Mouse (Mus musculus) thymus, adult 2 months (tissue): ENCODE data around the gene Myom1. TPM values are rescaled to one million over a fixed set of nuclear protein-coding genes. Genes with fewer than 3 reads are reported as not detected.

Source experiments
- DNase-seq: peaks from one replicate; pipeline ENCODE4 v3.0.0; 2021
- H3K27ac ChIP-seq: fragments of 200-500 bp; 2 replicates; pipeline ENCODE4 v1.5.1; 2012; ENCODE audit warnings: low read length, control low read depth; ENCODE audit not compliant: control insufficient read depth, insufficient read depth
- H3K27me3 ChIP-seq: fragments of 200-500 bp; 2 replicates; pipeline ENCODE4 v1.6.1; 2012; ENCODE audit warnings: mild to moderate bottlenecking, low read length, moderate library complexity, mixed read lengths; ENCODE audit not compliant: control insufficient read depth, insufficient read depth
- H3K36me3 ChIP-seq: fragments of 200-500 bp; 2 replicates; pipeline ENCODE4 v1.6.1; 2012; ENCODE audit warnings: mild to moderate bottlenecking, low read length, moderate library complexity; ENCODE audit not compliant: control insufficient read depth, insufficient read depth
- H3K4me1 ChIP-seq: fragments of 200-500 bp; replicated peaks from 2 replicates; pipeline ENCODE4 v1.6.1; 2012; ENCODE audit warnings: low read length; ENCODE audit not compliant: control insufficient read depth, insufficient read depth
- H3K4me3 ChIP-seq: fragments of 200-500 bp; 2 replicates; pipeline ENCODE4 v1.5.1; 2012; ENCODE audit warnings: mild to moderate bottlenecking, low read length, control low read depth, moderate library complexity; ENCODE audit not compliant: control insufficient read depth, insufficient read depth
- CTCF ChIP-seq: fragments of 200-500 bp; IDR thresholded peaks from 2 replicates; pipeline ENCODE4 v1.5.1; 2012; ENCODE audit warnings: mild to moderate bottlenecking, control low read depth, low read length, moderate library complexity, borderline replicate concordance; ENCODE audit not compliant: control insufficient read depth, poor library complexity, insufficient read depth; ENCODE audit errors: extremely low read depth
- POLR2A ChIP-seq: fragments of 200-500 bp; IDR thresholded peaks from 2 replicates; pipeline ENCODE4 v1.6.1; 2012; ENCODE audit warnings: mild to moderate bottlenecking, low read length, control low read depth, moderate library complexity; ENCODE audit not compliant: control insufficient read depth, poor library complexity, insufficient read depth; ENCODE audit errors: extremely low read depth
- WGBS: fragments of 180-500 bp; shearing (Covaris S2); methylation state at CpG from one replicate; pipeline ENCODE4 v1.1.7; 2018; 5-methylcytosine and 5-hydroxymethylcytosine counted together
- polyA plus RNA-seq: library from polyadenylated mRNA; depleted of rRNA; stranded (reverse); fragments of >200 nt; gene quantifications from 2 replicates; pipeline ENCODE4 v1.2.3, GENCODE M21; 2012

Gene Myom1
- polyA plus RNA-seq, 1 experiment = 6.8 TPM

DNA sequence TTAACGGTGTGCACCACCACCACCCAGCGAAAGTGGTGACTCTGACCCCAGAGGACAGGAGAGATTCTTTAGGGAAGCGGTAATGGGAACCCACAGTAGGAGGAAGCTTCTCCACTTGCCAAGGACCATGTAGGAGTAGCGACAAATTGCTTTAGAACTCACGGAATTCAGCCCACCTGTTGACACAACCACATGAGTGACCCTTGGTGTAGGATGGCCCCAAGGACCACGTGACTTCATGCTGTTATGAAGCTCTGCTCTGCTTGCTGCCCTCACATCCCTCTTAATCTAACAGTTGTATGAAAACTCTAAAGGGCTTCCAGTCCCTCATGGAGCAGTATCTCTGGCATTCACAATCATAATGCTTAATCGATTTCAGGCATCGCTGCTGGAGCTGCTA is 46.9 kb downstream of the Myom1 start:
- no peak for TF ChIP-seq POLR2A
- no peak for TF ChIP-seq CTCF
- no peaks in the 10 kb centered on the region for H3K4me1 ChIP-seq
- H3K27me3 ChIP-seq = no peaks in the 10 kb centered on the region
- H3K4me3 ChIP-seq = no peak overlapping the region
- no peak overlapping the region for H3K27ac ChIP-seq
- no peak for DNase-seq
- no peaks in the 10 kb centered on the region for H3K36me3 ChIP-seq
- WGBS = 95% methylated on average over 8 of the region's 8 CpGs

DNA sequence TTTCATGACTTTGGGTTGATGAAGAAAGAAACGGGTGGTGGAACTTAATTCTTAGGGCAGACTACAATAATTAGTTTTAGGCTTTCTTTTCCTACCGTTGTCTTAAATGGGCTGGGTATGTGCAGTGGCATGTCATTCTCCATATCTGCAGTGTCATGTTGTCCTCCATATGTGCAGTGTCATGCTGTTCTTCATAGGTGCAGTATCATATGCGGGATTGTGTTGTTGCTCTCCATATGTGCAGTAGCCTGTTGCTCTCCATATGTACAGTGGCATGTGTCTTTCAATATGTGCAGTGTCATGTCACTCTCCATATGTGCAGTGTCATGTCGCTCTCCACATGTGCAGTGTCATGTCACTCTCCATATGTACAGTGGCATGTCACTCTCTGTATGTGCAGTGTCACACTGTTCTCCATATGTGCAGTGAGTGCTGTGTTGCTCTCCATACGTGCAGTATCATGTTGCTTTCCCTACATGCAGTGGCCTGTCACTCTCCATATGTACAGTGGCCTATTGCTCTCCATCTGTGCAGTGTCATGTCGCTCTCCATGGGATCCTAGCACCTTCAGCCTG is 50.8 kb downstream of the Myom1 start:
- H3K4me1 ChIP-seq = no peaks in the 10 kb centered on the region
- H3K4me3 ChIP-seq = no peak overlapping the region
- TF ChIP-seq POLR2A = no peak
- no peak for TF ChIP-seq CTCF
- DNase-seq = no peak
- H3K27ac ChIP-seq = no peak overlapping the region
- no peaks in the 10 kb centered on the region for H3K36me3 ChIP-seq
- no peaks in the 10 kb centered on the region for H3K27me3 ChIP-seq
- WGBS = 96% methylated on average over 6 of the region's 6 CpGs

DNA sequence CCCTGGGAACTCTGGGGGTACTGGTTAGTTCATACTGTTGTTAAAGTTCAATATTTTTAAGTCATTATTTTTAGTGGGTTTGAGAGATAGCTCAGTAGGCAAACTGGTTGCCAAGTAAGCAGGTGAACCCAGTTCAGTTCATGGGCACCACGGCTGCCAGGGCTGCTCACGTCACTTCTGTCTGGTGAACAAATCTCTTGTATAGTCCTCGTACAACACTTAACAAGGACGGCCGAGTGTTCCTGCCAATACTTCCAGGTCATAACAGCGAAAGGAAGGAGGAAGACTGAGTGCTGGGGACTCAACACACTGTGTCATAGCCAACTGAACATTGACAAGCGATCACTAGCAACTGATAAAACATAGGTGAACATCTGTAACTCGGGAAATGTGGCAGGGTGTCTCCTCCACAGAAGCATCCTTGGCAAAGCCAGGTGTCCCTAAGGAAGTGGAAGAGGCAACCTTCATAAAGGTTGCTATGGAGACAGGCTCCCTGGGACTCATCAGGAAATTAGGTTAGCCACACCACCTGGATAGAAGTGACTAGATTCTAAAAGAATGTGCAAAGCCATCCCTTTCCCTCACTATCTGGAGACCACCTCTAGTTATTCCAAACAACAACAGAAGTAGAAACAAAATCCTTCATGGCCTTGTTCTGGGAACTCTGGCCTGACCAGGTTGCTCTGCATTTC is 52.9 kb downstream of the Myom1 start:
- Histone ChIP-seq H3K4me3 (no peak overlapping the region), H3K27me3 (no peaks in the 10 kb centered on the region), H3K4me1 (no peaks in the 10 kb centered on the region), H3K36me3 (no peaks in the 10 kb centered on the region), H3K27ac (no peak overlapping the region)
- TF ChIP-seq CTCF = no peak
- no peak for TF ChIP-seq POLR2A
- WGBS = 87% methylated on average over 8 of the region's 8 CpGs
- DNase-seq = no peak

DNA sequence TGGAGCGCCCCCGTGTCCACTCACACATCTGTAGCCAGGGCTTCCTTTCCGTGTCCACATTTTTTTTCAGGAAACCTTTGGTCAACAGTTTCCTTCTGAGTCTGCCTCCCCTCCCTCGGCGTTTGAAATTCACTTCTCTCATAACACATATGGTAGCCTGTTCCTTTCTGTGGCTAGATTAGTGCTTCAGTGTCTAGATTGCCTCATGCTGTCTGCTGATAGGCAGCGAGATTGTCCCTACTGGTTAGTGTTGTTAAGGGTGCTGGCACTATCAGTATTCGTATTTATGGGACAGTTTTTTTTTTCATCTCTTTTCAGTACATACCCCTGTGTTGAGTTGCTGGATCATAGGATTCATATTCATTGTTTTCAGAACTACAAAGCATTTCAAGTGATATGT is 54.0 kb downstream of the Myom1 start:
- Histone ChIP-seq H3K36me3 (no peaks in the 10 kb centered on the region), H3K4me3 (no peak overlapping the region), H3K27me3 (no peaks in the 10 kb centered on the region), H3K27ac (no peak overlapping the region), H3K4me1 (no peaks in the 10 kb centered on the region)
- no peak for DNase-seq
- 37% methylated on average over 7 of the region's 7 CpGs for WGBS
- no peak for TF ChIP-seq CTCF
- no peak for TF ChIP-seq POLR2A

DNA sequence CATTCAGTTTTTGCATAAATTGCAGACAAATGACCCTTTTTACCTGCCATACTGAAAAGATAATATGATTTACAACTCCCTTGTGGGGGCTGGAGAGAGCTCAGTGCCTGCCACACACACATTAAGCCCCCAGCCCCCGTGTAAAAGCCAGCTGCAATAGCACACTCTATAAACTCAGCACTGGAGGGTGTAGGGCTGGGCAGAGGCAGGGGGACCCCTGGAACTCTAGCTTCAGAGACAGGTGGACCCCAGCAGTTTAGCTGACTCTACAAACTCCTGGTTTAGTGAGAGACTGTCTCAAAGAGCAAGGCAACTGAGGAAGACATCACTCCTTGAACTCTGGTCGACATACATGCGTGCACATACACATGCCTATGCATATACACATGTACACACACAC is 55.3 kb downstream of the Myom1 start:
- Histone ChIP-seq H3K36me3 (no peaks in the 10 kb centered on the region), H3K27me3 (no peaks in the 10 kb centered on the region), H3K4me1 (no peaks in the 10 kb centered on the region), H3K27ac (no peak overlapping the region), H3K4me3 (no peak overlapping the region)
- 89% methylated on average over 3 of the region's 3 CpGs for WGBS
- TF ChIP-seq CTCF (no peak), POLR2A (no peak)
- no peak for DNase-seq

DNA sequence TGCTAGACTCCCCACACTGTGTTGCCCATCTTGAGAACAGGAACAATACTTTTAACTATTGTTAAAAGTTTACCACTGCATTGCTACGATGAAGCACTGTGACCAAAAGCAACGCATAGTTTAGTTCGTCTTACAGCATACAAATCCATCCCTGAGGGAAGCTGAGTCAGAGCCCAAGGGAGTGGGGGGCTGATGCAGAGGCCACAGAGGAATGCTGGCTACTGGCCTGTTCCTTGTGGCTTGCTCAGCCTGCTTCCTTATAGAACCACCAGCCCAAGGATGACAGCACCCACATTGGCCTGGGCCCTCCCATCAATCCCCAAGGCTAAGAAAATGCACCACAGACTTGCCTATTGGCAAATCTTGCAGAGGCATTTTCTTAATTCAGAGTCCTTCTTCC is 56.8 kb downstream of the Myom1 start:
- Histone ChIP-seq H3K27ac (no peak overlapping the region), H3K4me3 (no peak overlapping the region), H3K27me3 (no peaks in the 10 kb centered on the region), H3K36me3 (no peaks in the 10 kb centered on the region), H3K4me1 (no peaks in the 10 kb centered on the region)
- no peak for TF ChIP-seq POLR2A
- no peak for TF ChIP-seq CTCF
- no peak for DNase-seq
- 96% methylated on average over 3 of the region's 3 CpGs for WGBS
